Mouse (Mus musculus) liver, postnatal 0 days (tissue): ENCODE data around the gene Ghdc. TPM values are rescaled to one million over a fixed set of nuclear protein-coding genes. Genes with fewer than 3 reads are reported as not detected.

Experiments used
- ATAC-seq: fragments of 200-750 bp; cut with Nextera tagmentation; 2 replicates; pipeline ENCODE4 v1.8.0; 2017; ENCODE audit warnings: mild to moderate bottlenecking, moderate library complexity
- DNase-seq: peaks from one replicate; pipeline ENCODE4 v3.0.0-alpha.2; 2016
- H3K27ac ChIP-seq: fragments of 300-500 bp; sonication (generic); 2 replicates; pipeline ENCODE4 v1.5.1; 2014; ENCODE audit warnings: antibody characterized with exemption, moderate library complexity, mild to moderate bottlenecking, low read depth
- H3K27me3 ChIP-seq: fragments of 300-500 bp; sonication (generic); 2 replicates; pipeline ENCODE4 v1.6.1; 2014; ENCODE audit warnings: low read length, control low read depth, mixed read lengths; ENCODE audit not compliant: insufficient read depth
- H3K36me3 ChIP-seq: fragments of 300-500 bp; sonication (generic); replicated peaks from 2 replicates; pipeline ENCODE4 v1.6.1; 2014; ENCODE audit warnings: mild to moderate bottlenecking, control low read depth, low read length, moderate library complexity, mixed read lengths; ENCODE audit not compliant: insufficient read depth
- H3K4me1 ChIP-seq: fragments of 300-500 bp; sonication (generic); 2 replicates; pipeline ENCODE4 v1.6.1; 2014; ENCODE audit warnings: antibody characterized with exemption, mild to moderate bottlenecking, control low read depth; ENCODE audit not compliant: insufficient read depth
- H3K4me2 ChIP-seq: fragments of 300-500 bp; sonication (generic); 2 replicates; pipeline ENCODE4 v1.6.1; 2014; ENCODE audit warnings: low read depth, mild to moderate bottlenecking, low read length, moderate library complexity, mixed read lengths
- H3K4me3 ChIP-seq: fragments of 300-500 bp; sonication (generic); 2 replicates; pipeline ENCODE4 v1.5.1; 2014; ENCODE audit warnings: low read depth, low read length
- H3K9ac ChIP-seq: fragments of 300-500 bp; sonication (generic); replicated peaks from 2 replicates; pipeline ENCODE4 v1.6.1; 2014; ENCODE audit warnings: mild to moderate bottlenecking, moderate library complexity
- H3K9me3 ChIP-seq: fragments of 300-500 bp; sonication (generic); 2 replicates; pipeline ENCODE4 v1.6.1; 2016; ENCODE audit warnings: mild to moderate bottlenecking, control low read depth, low read length, mixed read lengths
- CTCF ChIP-seq: sonication (generic); IDR thresholded peaks from 2 replicates; pipeline ENCODE4 v1.5.1; 2016; ENCODE audit warnings: antibody characterized with exemption, low read depth
- EP300 ChIP-seq: IDR thresholded peaks from 2 replicates; pipeline ENCODE4 v1.6.1; 2016; ENCODE audit warnings: antibody characterized with exemption, low read depth, mild to moderate bottlenecking
- WGBS: fragments of 180-500 bp; shearing (Covaris S2); extraction: QIAGEN DNeasy Blood & Tissue Kit; methylation state at CpG from one replicate; pipeline ENCODE4 v1.1.7; 2014; ENCODE audit not compliant: insufficient replicate concordance; 5-methylcytosine and 5-hydroxymethylcytosine counted together
- polyA plus RNA-seq: library from polyadenylated mRNA; unstranded; fragments of >200 nt; fragmentation: Nextera tagmentation; extraction: Ambion mirVana; gene quantifications from 2 replicates; pipeline ENCODE4 v1.2.1, GENCODE M21; 2015

Gene Ghdc
- polyA plus RNA-seq, 1 experiment from 2014 or later = 1.9 TPM

GRCm38 (mm10) chr11:100736746-100737080 is 34.0 kb downstream of the Ghdc start:
- Histone ChIP-seq H3K27me3 (no peaks in the 10 kb centered on the region), H3K9ac (peak overlapping the region; percentile 100), H3K4me2 (peak overlapping the region; percentile 82), H3K9me3 (no peaks in the 10 kb centered on the region), H3K36me3 (peaks cover 15% of the 10 kb centered on the region; the same call in 1 of the 2 replicates), H3K4me3 (peak overlapping the region; percentile 100), H3K4me1 (peaks cover 35% of the 10 kb centered on the region), H3K27ac (peak overlapping the region; percentile 97)
- no peak for TF ChIP-seq CTCF
- TF ChIP-seq EP300 = no peak
- ATAC-seq (no peak), DNase-seq (no peak)
- 39% methylated on average over 4 of the region's 4 CpGs for WGBS

DNA sequence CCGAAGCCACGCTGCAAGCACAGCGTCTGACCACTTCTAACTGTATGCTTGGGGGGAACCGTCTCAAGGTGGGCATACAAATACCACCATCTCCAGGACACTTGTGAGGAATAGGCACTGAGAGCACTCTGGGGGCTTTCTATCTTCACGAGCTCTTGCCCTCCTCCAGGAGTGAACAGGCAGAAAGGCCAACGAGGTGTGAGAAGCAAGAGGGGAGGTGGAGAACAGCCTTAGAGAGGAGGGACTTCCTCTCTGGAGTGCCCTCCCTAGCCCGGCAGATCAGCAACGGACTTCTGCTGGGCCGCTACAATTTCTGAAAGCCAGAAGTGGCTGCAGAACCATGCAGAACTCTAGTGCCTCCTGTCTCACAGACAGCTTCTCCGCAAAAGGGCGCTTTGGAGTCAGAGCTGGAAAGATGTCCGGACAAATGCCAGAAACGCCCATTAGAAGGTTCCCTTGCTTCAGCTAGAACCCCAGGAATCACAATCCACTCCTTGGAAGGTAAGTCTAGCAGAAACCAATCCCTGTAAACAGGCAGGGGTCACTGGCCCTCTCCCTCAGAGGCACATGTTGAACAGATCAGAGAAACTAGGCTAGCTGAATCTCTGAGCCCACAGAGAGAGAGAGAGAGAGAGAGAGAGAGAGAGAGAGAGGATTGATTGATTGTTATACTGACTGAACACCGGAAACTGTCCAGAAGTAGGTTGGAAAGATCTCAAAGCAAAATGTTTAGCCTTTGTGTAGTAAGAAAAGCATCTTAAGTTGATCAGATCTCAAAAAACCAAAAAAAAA is 34.6 kb downstream of the Ghdc start:
- Histone ChIP-seq H3K4me3 (peak overlapping the region; percentile 100), H3K4me2 (peak overlapping the region; percentile 82), H3K27ac (peak overlapping the region; percentile 97), H3K27me3 (no peaks in the 10 kb centered on the region), H3K9me3 (no peaks in the 10 kb centered on the region), H3K4me1 (peaks cover 40% of the 10 kb centered on the region), H3K9ac (peak overlapping the region; percentile 100), H3K36me3 (peaks cover 15% of the 10 kb centered on the region; the same call in 1 of the 2 replicates)
- 28% methylated on average over 14 of the region's 14 CpGs for WGBS
- peak; percentile 45 for DNase-seq
- no peak for ATAC-seq
- TF ChIP-seq EP300 = no peak
- no peak for TF ChIP-seq CTCF

DNA sequence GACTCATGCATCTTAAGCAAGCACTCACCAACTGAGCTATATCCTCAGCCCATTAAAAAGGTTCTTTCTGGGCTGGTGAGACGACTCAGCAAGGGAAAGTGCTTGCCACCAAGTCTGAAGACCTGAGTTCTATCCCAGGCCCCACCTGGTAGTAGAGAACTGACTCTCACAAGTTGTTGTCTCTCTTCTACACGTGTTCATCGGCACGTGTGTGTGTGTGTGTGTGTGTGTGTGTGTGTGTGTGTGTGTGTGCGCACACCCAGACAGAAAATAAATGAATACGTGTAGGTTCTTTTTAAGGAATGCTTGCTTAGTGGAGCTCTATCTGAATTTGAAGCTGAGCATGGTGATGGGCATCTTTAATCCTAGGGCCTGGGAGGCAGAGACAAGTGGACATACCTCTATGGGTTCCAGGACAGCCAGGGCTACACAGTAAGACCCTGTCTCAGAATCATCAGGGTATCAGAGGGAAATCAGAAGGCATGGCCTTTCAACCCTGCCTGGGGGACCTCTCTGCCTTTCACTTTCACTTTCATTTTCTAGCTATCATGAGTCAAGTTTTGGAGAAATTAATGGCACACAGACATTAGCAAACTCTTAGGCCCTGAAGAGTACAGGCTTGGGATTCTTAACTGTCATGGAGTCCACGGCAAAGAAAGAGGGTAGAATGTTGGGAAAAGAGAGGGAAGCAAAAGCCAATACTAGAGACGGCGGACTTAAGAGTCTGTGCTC is 35.5 kb downstream of the Ghdc start:
- peak overlapping the region; percentile 82 for H3K4me2 ChIP-seq
- peaks cover 15% of the 10 kb centered on the region; the same call in 1 of the 2 replicates for H3K36me3 ChIP-seq
- DNase-seq (no peak), ATAC-seq (no peak)
- WGBS = 75% methylated on average over 9 of the region's 9 CpGs
- H3K4me1 ChIP-seq = peaks cover 48% of the 10 kb centered on the region
- peak overlapping the region; percentile 97 for H3K27ac ChIP-seq
- TF ChIP-seq CTCF (no peak), EP300 (no peak)
- no peaks in the 10 kb centered on the region for H3K27me3 ChIP-seq
- peak overlapping the region; percentile 100 for H3K9ac ChIP-seq
- H3K9me3 ChIP-seq = no peaks in the 10 kb centered on the region
- peak overlapping the region; percentile 100 for H3K4me3 ChIP-seq

GRCm38 (mm10) chr11:100730477-100731205 is 40.1 kb downstream of the Ghdc start:
- ATAC-seq (no peak), DNase-seq (no peak)

DNA sequence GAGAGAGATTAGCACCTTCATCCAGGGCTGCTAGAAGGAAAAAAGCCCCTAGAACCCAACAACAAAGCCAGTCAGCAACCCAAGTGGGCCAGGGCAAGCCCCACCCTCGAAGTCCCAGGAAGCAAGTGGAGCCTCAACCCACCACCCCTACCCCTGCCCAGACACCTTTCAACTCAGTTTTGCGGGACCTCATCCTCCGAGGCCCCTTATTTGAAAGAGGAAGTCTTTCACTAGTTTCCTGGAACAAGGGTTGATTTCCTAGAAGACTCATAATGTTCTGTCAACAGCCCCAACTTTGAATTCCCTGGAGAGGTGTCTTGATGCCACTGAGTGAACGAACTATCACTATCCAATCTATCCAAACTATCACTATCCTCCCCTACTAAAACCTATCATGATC is 40.8 kb downstream of the Ghdc start:
- no peak for ATAC-seq
- 35% methylated on average over 4 of the region's 4 CpGs for WGBS
- no peak overlapping the region for H3K4me3 ChIP-seq
- H3K4me1 ChIP-seq = peaks cover 37% of the 10 kb centered on the region
- no peaks in the 10 kb centered on the region for H3K9me3 ChIP-seq
- no peak for DNase-seq
- no peak overlapping the region for H3K27ac ChIP-seq
- no peak overlapping the region for H3K9ac ChIP-seq
- no peaks in the 10 kb centered on the region for H3K27me3 ChIP-seq
- TF ChIP-seq CTCF = no peak
- TF ChIP-seq EP300 = no peak
- H3K36me3 ChIP-seq = peaks cover 18% of the 10 kb centered on the region
- H3K4me2 ChIP-seq = no peak overlapping the region

More at GRCm38 (mm10) chr11:100730477-100731205, 40.1 kb downstream of the Ghdc start:
- TF ChIP-seq CTCF (no peak), EP300 (no peak)
- H3K36me3 ChIP-seq = peaks cover 18% of the 10 kb centered on the region
- 71% methylated on average over 6 of the region's 6 CpGs for WGBS
- peaks cover 37% of the 10 kb centered on the region for H3K4me1 ChIP-seq
- H3K27me3 ChIP-seq = no peaks in the 10 kb centered on the region
- H3K4me2 ChIP-seq = no peak overlapping the region
- peak overlapping the region; percentile 56 for H3K27ac ChIP-seq
- H3K4me3 ChIP-seq = no peak overlapping the region
- 0 out of 2 replicates have a peak overlapping the region, but pooled peaks have one; percentile 5 for H3K9ac ChIP-seq
- H3K9me3 ChIP-seq = no peaks in the 10 kb centered on the region

GRCm38 (mm10) chr11:100728601-100729000 is 42.2 kb downstream of the Ghdc start:
- H3K27me3 ChIP-seq = no peaks in the 10 kb centered on the region
- ATAC-seq = no peak
- WGBS = 87% methylated on average over 6 of the region's 6 CpGs
- no peak overlapping the region for H3K4me2 ChIP-seq
- H3K4me3 ChIP-seq = no peak overlapping the region
- H3K9me3 ChIP-seq = no peaks in the 10 kb centered on the region
- peaks cover 13% of the 10 kb centered on the region for H3K36me3 ChIP-seq
- no peak overlapping the region for H3K9ac ChIP-seq
- TF ChIP-seq CTCF = no peak
- no peak for TF ChIP-seq EP300
- H3K4me1 ChIP-seq = peaks cover 44% of the 10 kb centered on the region
- H3K27ac ChIP-seq = no peak overlapping the region
- no peak for DNase-seq
